ENCODE assay signal across 7 mouse cellular contexts in the genomic region with DNA sequence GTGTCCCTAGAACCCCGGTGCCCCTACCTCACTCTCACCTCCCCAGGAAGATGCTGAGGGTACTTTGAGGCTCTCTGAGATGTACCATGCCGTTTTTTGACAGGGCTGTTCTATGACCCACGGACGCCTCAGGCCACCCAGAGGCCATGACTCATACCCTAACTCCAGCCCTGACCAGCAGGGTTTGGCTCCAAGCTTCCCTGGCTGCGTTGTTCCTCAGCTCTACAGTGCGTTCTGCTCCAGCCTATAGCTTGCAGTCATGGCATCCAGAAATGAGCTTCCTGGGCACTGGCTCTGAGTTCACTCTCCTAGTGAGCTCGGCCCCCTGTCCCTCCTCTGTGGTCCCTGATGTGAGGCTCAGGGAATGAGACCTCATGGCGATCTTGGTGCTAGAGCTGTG.
DNase-seq lines count a peak whose midpoint lies in the region.

No protein-coding gene starts in this region.

- intact Hi-C loops in heart, postnatal 10 days (cut with DNase I), result loop anchor here (1.0 to 5.0 kb wide), 3 partner anchors 66 to 212 kb away; partner anchors contain the start of gene Alpl

- peak; percentile 63 to 68 for DNase-seq in adrenal gland, postnatal 36 days
- DNase-seq in adrenal gland, postnatal 25 days, result no peak
- DNase-seq in heart, adult 11 months, result peak; percentile 90
- no peak for DNase-seq in heart, postnatal 10 days
- DNase-seq in cerebellum, adult 9-11 months, result peak; percentile 60
- no peak for DNase-seq in thymus, postnatal 14 days
- DNase-seq in right cerebral cortex, postnatal 14 days, result no peak

Comparison
In these comparisons a context has a peak if more than half of its experiments do, and no peak if none do; other contexts are left out.
1. DNase-seq: peak in adrenal gland, postnatal 36 days (2 of 2), heart, adult 11 months (single experiment) and cerebellum, adult 9-11 months (single experiment); none in adrenal gland, postnatal 25 days (single experiment), heart, postnatal 10 days (0 of 2), thymus, postnatal 14 days (single experiment) and right cerebral cortex, postnatal 14 days (single experiment).